Mouse (Mus musculus): ENCODE measurements at regions not wholly inside any gene's neighbourhood (a gene's known extent, or its start where the extent isn't known, plus 50 kb on each side); places are given as distances from the start of the nearest gene placed in this dataset.

GRCm38 (mm10) chr9:69592329-69593062 is 139.1 kb downstream of the Anxa2 start:
- no peak overlapping the region for H3K27ac ChIP-seq (ENCODE audit: low read depth)
- no peaks in the 10 kb centered on the region for H3K4me1 ChIP-seq (ENCODE audit: insufficient read depth)
- H3K4me3 ChIP-seq (ENCODE audit: low read depth, low read length) = no peak overlapping the region
- TF ChIP-seq CTCF (IDR thresholded peaks at IDR 0.05; ENCODE audit: low read depth) = no peak
- DNase-seq (no peak), ATAC-seq (ENCODE audit: insufficient read depth) (no peak)
- 74% methylated on average over 15 of the region's 15 CpGs for WGBS
- no peaks in the 10 kb centered on the region for H3K9me3 ChIP-seq (ENCODE audit: low read depth, low read length)
- H3K9ac ChIP-seq = no peak overlapping the region
- no peak overlapping the region for H3K4me2 ChIP-seq
- no peaks in the 10 kb centered on the region for H3K27me3 ChIP-seq (ENCODE audit: insufficient read depth, low read length)
- no peaks in the 10 kb centered on the region for H3K36me3 ChIP-seq (ENCODE audit: insufficient read depth)

- DNase-seq (no peak), ATAC-seq (ENCODE audit: insufficient read depth) (no peak)
- no peak overlapping the region for H3K27ac ChIP-seq (ENCODE audit: low read depth)
- no peaks in the 10 kb centered on the region for H3K4me1 ChIP-seq (ENCODE audit: insufficient read depth)
- H3K9me3 ChIP-seq (ENCODE audit: low read depth, low read length) = no peaks in the 10 kb centered on the region
- no peak overlapping the region for H3K4me2 ChIP-seq
- no peak for TF ChIP-seq CTCF (IDR thresholded peaks at IDR 0.05; ENCODE audit: low read depth)
- no peaks in the 10 kb centered on the region for H3K36me3 ChIP-seq (ENCODE audit: insufficient read depth)
- no peak overlapping the region for H3K4me3 ChIP-seq (ENCODE audit: low read depth, low read length)
- H3K27me3 ChIP-seq (ENCODE audit: insufficient read depth, low read length) = no peaks in the 10 kb centered on the region
- no peak overlapping the region for H3K9ac ChIP-seq
- WGBS = 71% methylated on average over 4 of the region's 4 CpGs
Measured at GRCm38 (mm10) chr9:69588846-69589245, 135.4 kb downstream of the Anxa2 start.

GRCm38 (mm10) chr9:69587096-69587495 is 133.7 kb downstream of the Anxa2 start:
- no peak for ATAC-seq (ENCODE audit: insufficient read depth)
- Histone ChIP-seq H3K27me3 (ENCODE audit: insufficient read depth, low read length) (no peaks in the 10 kb centered on the region), H3K4me1 (ENCODE audit: insufficient read depth) (no peaks in the 10 kb centered on the region), H3K9me3 (ENCODE audit: low read depth, low read length) (no peaks in the 10 kb centered on the region), H3K4me3 (ENCODE audit: low read depth, low read length) (no peak overlapping the region), H3K27ac (ENCODE audit: low read depth) (no peak overlapping the region), H3K9ac (no peak overlapping the region), H3K36me3 (ENCODE audit: insufficient read depth) (no peaks in the 10 kb centered on the region), H3K4me2 (no peak overlapping the region)
- no peak for DNase-seq
- 76% methylated on average over 3 of the region's 3 CpGs for WGBS
- TF ChIP-seq CTCF (IDR thresholded peaks at IDR 0.05; ENCODE audit: low read depth) = no peak

- Histone ChIP-seq H3K9me3 (ENCODE audit: low read depth, low read length) (no peaks in the 10 kb centered on the region), H3K4me1 (ENCODE audit: insufficient read depth) (no peaks in the 10 kb centered on the region), H3K9ac (no peak overlapping the region), H3K36me3 (ENCODE audit: insufficient read depth) (no peaks in the 10 kb centered on the region), H3K4me2 (no peak overlapping the region), H3K27ac (ENCODE audit: low read depth) (no peak overlapping the region), H3K4me3 (ENCODE audit: low read depth, low read length) (no peak overlapping the region), H3K27me3 (ENCODE audit: insufficient read depth, low read length) (no peaks in the 10 kb centered on the region)
- peak; percentile 26 for DNase-seq
- TF ChIP-seq CTCF (IDR thresholded peaks at IDR 0.05; ENCODE audit: low read depth) = peak; percentile 31
- ATAC-seq (ENCODE audit: insufficient read depth) = no peak
Measured at GRCm38 (mm10) chr9:69581236-69581635, 127.8 kb downstream of the Anxa2 start.

GRCm38 (mm10) chr9:69577661-69578405 is 124.4 kb downstream of the Anxa2 start:
- Histone ChIP-seq H3K27me3 (ENCODE audit: insufficient read depth, low read length) (no peaks in the 10 kb centered on the region), H3K4me1 (ENCODE audit: insufficient read depth) (no peaks in the 10 kb centered on the region), H3K27ac (ENCODE audit: low read depth) (no peak overlapping the region), H3K4me2 (no peak overlapping the region), H3K9me3 (ENCODE audit: low read depth, low read length) (no peaks in the 10 kb centered on the region), H3K9ac (no peak overlapping the region), H3K4me3 (ENCODE audit: low read depth, low read length) (no peak overlapping the region), H3K36me3 (ENCODE audit: insufficient read depth) (no peaks in the 10 kb centered on the region)
- no peak for ATAC-seq (ENCODE audit: insufficient read depth)
- WGBS = 85% methylated on average over 10 of the region's 10 CpGs
- no peak for TF ChIP-seq CTCF (IDR thresholded peaks at IDR 0.05; ENCODE audit: low read depth)
- DNase-seq = no peak

- no peak for TF ChIP-seq CTCF (IDR thresholded peaks at IDR 0.05; ENCODE audit: low read depth)
- no peak for ATAC-seq (ENCODE audit: insufficient read depth)
- 38% methylated on average over 14 of the region's 14 CpGs for WGBS
Measured at GRCm38 (mm10) chr9:69575386-69575785, 122.0 kb downstream of the Anxa2 start.

GRCm38 (mm10) chr9:69568631-69569230 is 115.3 kb downstream of the Anxa2 start:
- Histone ChIP-seq H3K9me3 (ENCODE audit: low read depth, low read length) (no peaks in the 10 kb centered on the region), H3K4me1 (ENCODE audit: insufficient read depth) (no peaks in the 10 kb centered on the region), H3K27me3 (ENCODE audit: insufficient read depth, low read length) (peaks cover 5% of the 10 kb centered on the region; the same call in 1 of the 2 replicates), H3K36me3 (ENCODE audit: insufficient read depth) (no peaks in the 10 kb centered on the region), H3K4me2 (no peak overlapping the region), H3K9ac (no peak overlapping the region), H3K4me3 (ENCODE audit: low read depth, low read length) (no peak overlapping the region), H3K27ac (ENCODE audit: low read depth) (no peak overlapping the region)
- 26% methylated on average over 13 of the region's 13 CpGs for WGBS
- ATAC-seq (ENCODE audit: insufficient read depth) (peak; percentile 66), DNase-seq (peak; percentile 67)
- TF ChIP-seq CTCF (IDR thresholded peaks at IDR 0.05; ENCODE audit: low read depth) = no peak

More at GRCm38 (mm10) chr9:69575386-69575785, 122.0 kb downstream of the Anxa2 start:
- no peaks in the 10 kb centered on the region for H3K9me3 ChIP-seq (ENCODE audit: low read depth, low read length)
- H3K36me3 ChIP-seq (ENCODE audit: insufficient read depth) = no peaks in the 10 kb centered on the region
- no peaks in the 10 kb centered on the region for H3K4me1 ChIP-seq (ENCODE audit: insufficient read depth)
- H3K4me3 ChIP-seq (ENCODE audit: low read depth, low read length) = no peak overlapping the region
- DNase-seq = no peak
- H3K4me2 ChIP-seq = no peak overlapping the region
- no peak overlapping the region for H3K27ac ChIP-seq (ENCODE audit: low read depth)
- no peaks in the 10 kb centered on the region for H3K27me3 ChIP-seq (ENCODE audit: insufficient read depth, low read length)
- no peak overlapping the region for H3K9ac ChIP-seq
